Comparison of ENCODE assay signal across 11 mouse cellular contexts in genomic region chr2:180399651-180400513, GRCm38 (mm10). TPM values are rescaled to one million over a fixed set of nuclear protein-coding genes. Genes with fewer than 3 reads are reported as not detected.
DNase-seq lines count a peak whose midpoint lies in the region; ATAC-seq lines count a peak whose summit lies in the region.
"Had no signal": no experiment of that assay in that cellular context is flagged by ENCODE, and none has a peak within 500 bp of the region (broad histone marks: within the 10 kb centered on the region; RNA-seq: fewer than 3 reads in every experiment).

No protein-coding gene starts in this region.

- 77% methylated on average over 8 of the region's 8 CpGs for WGBS in forebrain, embryonic 13.5 days
- WGBS in forebrain, embryonic 15.5 days = 70% methylated on average over 8 of the region's 8 CpGs
- WGBS in stomach, embryonic 16.5 days = 57% methylated on average over 8 of the region's 8 CpGs

- no peaks in the 10 kb centered on the region for H3K9me3 ChIP-seq in forebrain, embryonic 13.5 days (replicated peaks)
- no peaks in the 10 kb centered on the region for H3K9me3 ChIP-seq in forebrain, embryonic 15.5 days
- H3K9me3 ChIP-seq in stomach, embryonic 16.5 days (replicated peaks; ENCODE audit: control insufficient read depth, low read length) = no peaks in the 10 kb centered on the region
- H3K9me3 ChIP-seq: midbrain, embryonic 12.5 days had no signal

- H3K27ac ChIP-seq in forebrain, embryonic 13.5 days = no peak overlapping the region
- H3K27ac ChIP-seq in forebrain, embryonic 15.5 days (replicated peaks) = no peak overlapping the region
- H3K27ac ChIP-seq in stomach, embryonic 16.5 days (ENCODE audit: low read length) = no peak overlapping the region
- H3K27ac ChIP-seq: hindbrain, embryonic 14.5 days; midbrain, embryonic 12.5 days had no signal

- no peak overlapping the region for H3K9ac ChIP-seq in forebrain, embryonic 13.5 days
- H3K9ac ChIP-seq in forebrain, embryonic 15.5 days (replicated peaks) = no peak overlapping the region
- H3K9ac ChIP-seq in stomach, embryonic 16.5 days (ENCODE audit: low read length) = no peak overlapping the region
- H3K9ac ChIP-seq: hindbrain, embryonic 14.5 days; midbrain, embryonic 12.5 days had no signal

- peak; percentile 27; the same call in 1 of the 2 replicates for ATAC-seq in forebrain, embryonic 13.5 days
- no peak for ATAC-seq in forebrain, embryonic 15.5 days (replicated peaks)
- ATAC-seq in stomach, embryonic 16.5 days (ENCODE audit: insufficient read depth, low FRiP score) = peak; percentile 75; the same call in 1 of the 2 replicates

- peak; percentile 50 for DNase-seq in retina, postnatal 1 day
- no peak for DNase-seq in retina, embryonic 14.5 days (ENCODE audit: low spot score)
- DNase-seq in heart, postnatal 4 days = peak; percentile 86
- no peak for DNase-seq in cerebellum, adult 9-11 months
- no peak for DNase-seq in left cerebral cortex, adult 9 months (ENCODE audit: low spot score in 2 of 2)
- DNase-seq: B cell, adult 2 months had no signal

- H3K4me3 ChIP-seq in forebrain, embryonic 13.5 days = no peak overlapping the region
- no peak overlapping the region for H3K4me3 ChIP-seq in forebrain, embryonic 15.5 days
- H3K4me3 ChIP-seq in stomach, embryonic 16.5 days (replicated peaks; ENCODE audit: low read length) = no peak overlapping the region
- H3K4me3 ChIP-seq: midbrain, embryonic 12.5 days had no signal

- H3K27me3 ChIP-seq in forebrain, embryonic 13.5 days = no peaks in the 10 kb centered on the region
- no peaks in the 10 kb centered on the region for H3K27me3 ChIP-seq in forebrain, embryonic 15.5 days
- H3K27me3 ChIP-seq in stomach, embryonic 16.5 days (ENCODE audit: control insufficient read depth, insufficient read depth, low read length) = no peaks in the 10 kb centered on the region
- H3K27me3 ChIP-seq: midbrain, embryonic 12.5 days had no signal

- no peaks in the 10 kb centered on the region for H3K4me1 ChIP-seq in forebrain, embryonic 13.5 days
- no peaks in the 10 kb centered on the region for H3K4me1 ChIP-seq in forebrain, embryonic 15.5 days
- H3K4me1 ChIP-seq in stomach, embryonic 16.5 days (ENCODE audit: control insufficient read depth, insufficient read depth, low read length) = no peaks in the 10 kb centered on the region
- H3K4me1 ChIP-seq: midbrain, embryonic 12.5 days had no signal

- no peak overlapping the region for H3K4me2 ChIP-seq in forebrain, embryonic 13.5 days
- H3K4me2 ChIP-seq in forebrain, embryonic 15.5 days (replicated peaks) = no peak overlapping the region
- no peak overlapping the region for H3K4me2 ChIP-seq in stomach, embryonic 16.5 days (ENCODE audit: low read depth, low read length)
- H3K4me2 ChIP-seq: hindbrain, embryonic 14.5 days; midbrain, embryonic 12.5 days had no signal

- H3K36me3 ChIP-seq in forebrain, embryonic 13.5 days (ENCODE audit: poor library complexity, severe bottlenecking) = no peaks in the 10 kb centered on the region
- no peaks in the 10 kb centered on the region for H3K36me3 ChIP-seq in forebrain, embryonic 15.5 days
- no peaks in the 10 kb centered on the region for H3K36me3 ChIP-seq in stomach, embryonic 16.5 days (ENCODE audit: control insufficient read depth, insufficient read depth, low read length)
- H3K36me3 ChIP-seq: midbrain, embryonic 12.5 days had no signal

RNA-seq across cellular contexts. Expression of gene Slco4a1, which starts 56.2 kb away (rescaled TPM):
- polyA plus RNA-seq in forebrain, embryonic 13.5 days (2015; fragmentation: Nextera tagmentation; extraction: Ambion mirVana) = 1.1 and 2.1 TPM in 2 replicates
- polyA plus RNA-seq in forebrain, embryonic 15.5 days (2015; fragmentation: Nextera tagmentation; extraction: Ambion mirVana) = 1.2 and 1.4 TPM in 2 replicates
- total RNA-seq in heart, postnatal 4 days (2021) = under 1 TPM; 0.19 to 0.20 TPM
- polyA plus RNA-seq in stomach, embryonic 16.5 days (2015; fragmentation: Nextera tagmentation; extraction: Ambion mirVana) = 4.0 and 6.9 TPM in 2 replicates

Comparison
In these comparisons a context has a peak if more than half of its experiments do, and no peak if none do; other contexts are left out.
1. DNase-seq: peak in retina, postnatal 1 day (single experiment) and heart, postnatal 4 days (single experiment); none in retina, embryonic 14.5 days (single experiment), cerebellum, adult 9-11 months (single experiment) and left cerebral cortex, adult 9 months (0 of 2).